Mouse (Mus musculus): ENCODE results near the gene 4921504E06Rik. TPM values are rescaled to one million over a fixed set of nuclear protein-coding genes. Genes with fewer than 3 reads are reported as not detected.

Gene 4921504E06Rik
- not detected in 2 replicates for polyA plus RNA-seq (2014; fragmentation: Nextera tagmentation; extraction: Ambion mirVana)

DNA sequence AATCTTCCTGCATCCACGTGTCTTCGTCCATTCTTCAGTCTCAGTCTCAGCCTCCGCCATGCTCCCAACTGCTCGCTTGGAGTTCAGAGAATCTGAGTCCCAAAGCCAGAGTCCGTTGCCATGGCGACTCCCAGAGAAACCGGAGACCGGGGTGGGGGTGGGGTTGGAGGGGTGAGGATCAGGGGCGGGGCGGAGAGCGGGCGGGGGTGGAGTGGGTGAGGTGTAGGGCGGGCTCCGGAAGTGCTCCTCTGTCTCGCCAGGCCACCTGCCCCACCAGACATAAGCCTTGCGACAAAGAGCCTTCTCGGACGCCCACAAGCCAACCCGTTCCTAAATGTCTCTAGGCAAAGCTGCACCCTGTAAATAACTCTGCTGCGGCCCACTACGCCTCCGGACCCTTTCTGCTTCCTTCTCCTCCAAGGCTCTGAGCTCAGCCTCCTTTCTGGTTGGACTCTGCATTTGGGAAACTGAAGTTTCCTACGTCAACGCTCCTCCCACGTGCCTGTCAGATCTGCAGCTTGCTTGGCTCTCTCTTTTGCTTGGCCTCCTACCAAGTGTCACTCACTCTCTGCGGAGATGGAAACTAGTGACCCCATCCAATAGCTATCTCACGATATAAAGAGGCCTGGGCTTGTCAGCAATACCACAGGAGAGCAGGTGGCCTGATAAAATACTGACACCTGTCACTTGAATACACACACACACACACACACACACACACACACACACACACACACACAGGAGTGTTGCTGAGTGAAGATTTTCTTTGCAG lies at the start of gene 4921504E06Rik:
Gene 4921504E06Rik, minus strand, starts transcription at position 94 of the 772 bp plus-strand sequence.
- no peaks in the 10 kb centered on the region for H3K9me3 ChIP-seq (ENCODE audit: low read depth, low read length)
- H3K4me2 ChIP-seq: peak within 1 kb of the TSS; percentile 66
- WGBS: under 1% methylated on average over 27 of the region's 27 CpGs
- H3K9ac ChIP-seq: 0 out of 2 replicates have a peak within 1 kb of the TSS, but pooled peaks have one; percentile 17
- peak within 1 kb of the TSS; percentile 38 for H3K4me3 ChIP-seq (ENCODE audit: low read depth, low read length)
- ATAC-seq (ENCODE audit: insufficient read depth) (peak; percentile 95), DNase-seq (peak; percentile 90)
- H3K27me3 ChIP-seq (ENCODE audit: insufficient read depth, low read length): no peaks in the 10 kb centered on the region
- no peak for TF ChIP-seq CTCF (IDR thresholded peaks at IDR 0.05; ENCODE audit: low read depth)
- H3K4me1 ChIP-seq (ENCODE audit: insufficient read depth): no peaks in the 10 kb centered on the region
- H3K27ac ChIP-seq (ENCODE audit: low read depth): peak within 1 kb of the TSS; percentile 79
- H3K36me3 ChIP-seq (ENCODE audit: insufficient read depth): no peaks in the 10 kb centered on the region

DNA sequence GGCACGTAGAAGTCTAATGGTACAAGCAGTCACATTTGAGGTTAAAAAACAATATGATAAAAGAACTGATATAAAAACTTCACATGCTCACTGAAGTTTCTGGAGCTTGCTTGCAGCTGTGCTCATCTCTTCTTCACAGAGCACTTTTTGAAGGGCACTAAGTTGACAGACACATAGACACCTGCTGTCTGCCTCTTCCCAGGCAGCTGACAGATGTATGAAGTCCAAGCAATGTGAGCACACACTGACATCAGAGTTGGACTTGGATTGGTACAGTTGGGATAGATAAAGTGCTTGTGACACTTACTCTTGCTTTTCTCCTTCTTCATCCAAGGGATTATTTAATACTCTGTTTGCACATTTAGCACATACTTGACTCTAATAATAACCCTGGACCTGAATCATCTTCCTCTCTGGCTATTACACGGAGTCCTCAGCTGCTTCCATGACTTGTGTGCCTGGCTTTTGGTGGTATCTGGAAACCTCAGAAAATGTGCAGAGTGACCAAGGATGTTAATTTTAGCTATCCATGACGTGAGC lies 47.7 kb upstream of the 4921504E06Rik start:
- DNase-seq: no peak
- no peak for ATAC-seq (ENCODE audit: insufficient read depth)
- no peaks in the 10 kb centered on the region for H3K9me3 ChIP-seq (ENCODE audit: low read depth, low read length)
- H3K27ac ChIP-seq (ENCODE audit: low read depth): no peak overlapping the region
- H3K4me3 ChIP-seq (ENCODE audit: low read depth, low read length): no peak overlapping the region
- WGBS: 67% methylated on average over 3 of the region's 3 CpGs
- H3K36me3 ChIP-seq (ENCODE audit: insufficient read depth): no peaks in the 10 kb centered on the region
- H3K4me1 ChIP-seq (ENCODE audit: insufficient read depth): no peaks in the 10 kb centered on the region
- no peak for TF ChIP-seq CTCF (IDR thresholded peaks at IDR 0.05; ENCODE audit: low read depth)
- H3K9ac ChIP-seq: no peak overlapping the region
- no peaks in the 10 kb centered on the region for H3K27me3 ChIP-seq (ENCODE audit: insufficient read depth, low read length)
- H3K4me2 ChIP-seq: no peak overlapping the region

DNA sequence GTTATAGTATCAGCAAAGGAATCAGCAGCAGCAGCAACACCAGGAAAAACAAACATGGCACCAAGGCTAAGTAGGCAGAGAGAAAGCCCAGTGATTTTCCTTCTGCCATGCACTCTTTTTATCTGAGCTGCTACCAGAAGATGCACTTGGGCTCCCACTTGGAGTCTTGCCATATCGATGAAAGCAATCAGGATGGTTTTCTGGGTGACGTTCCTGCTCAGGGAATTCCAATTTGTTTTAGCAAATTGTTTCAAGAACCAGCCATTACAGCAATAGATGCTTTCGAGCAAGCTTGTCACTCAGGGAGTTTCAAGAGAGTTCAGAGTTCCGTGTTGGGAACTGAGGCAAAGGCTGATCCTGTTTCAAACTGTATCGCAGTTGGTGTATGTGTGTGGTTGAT lies 47.1 kb upstream of the 4921504E06Rik start:
- Histone ChIP-seq H3K9me3 (ENCODE audit: low read depth, low read length) (no peaks in the 10 kb centered on the region), H3K27me3 (ENCODE audit: insufficient read depth, low read length) (no peaks in the 10 kb centered on the region), H3K27ac (ENCODE audit: low read depth) (no peak overlapping the region), H3K9ac (no peak overlapping the region), H3K4me1 (ENCODE audit: insufficient read depth) (no peaks in the 10 kb centered on the region), H3K4me3 (ENCODE audit: low read depth, low read length) (no peak overlapping the region), H3K36me3 (ENCODE audit: insufficient read depth) (no peaks in the 10 kb centered on the region), H3K4me2 (no peak overlapping the region)
- ATAC-seq (ENCODE audit: insufficient read depth) (no peak), DNase-seq (no peak)
- no peak for TF ChIP-seq CTCF (IDR thresholded peaks at IDR 0.05; ENCODE audit: low read depth)
- 81% methylated on average over 5 of the region's 5 CpGs for WGBS

GRCm38 (mm10) chr2:19599801-19600200 lies 46.1 kb upstream of the 4921504E06Rik start:
- Histone ChIP-seq H3K27me3 (ENCODE audit: insufficient read depth, low read length) (no peaks in the 10 kb centered on the region), H3K4me2 (no peak overlapping the region), H3K36me3 (ENCODE audit: insufficient read depth) (no peaks in the 10 kb centered on the region), H3K4me1 (ENCODE audit: insufficient read depth) (no peaks in the 10 kb centered on the region), H3K27ac (ENCODE audit: low read depth) (no peak overlapping the region), H3K9ac (no peak overlapping the region), H3K4me3 (ENCODE audit: low read depth, low read length) (no peak overlapping the region), H3K9me3 (ENCODE audit: low read depth, low read length) (no peaks in the 10 kb centered on the region)
- ATAC-seq (ENCODE audit: insufficient read depth) (no peak), DNase-seq (no peak)
- TF ChIP-seq CTCF (IDR thresholded peaks at IDR 0.05; ENCODE audit: low read depth): no peak
- 52% methylated on average over 5 of the region's 5 CpGs for WGBS

- Histone ChIP-seq H3K4me3 (ENCODE audit: low read depth, low read length) (no peak overlapping the region), H3K27ac (ENCODE audit: low read depth) (no peak overlapping the region), H3K4me2 (no peak overlapping the region), H3K9ac (no peak overlapping the region), H3K36me3 (ENCODE audit: insufficient read depth) (no peaks in the 10 kb centered on the region), H3K9me3 (ENCODE audit: low read depth, low read length) (no peaks in the 10 kb centered on the region), H3K27me3 (ENCODE audit: insufficient read depth, low read length) (no peaks in the 10 kb centered on the region), H3K4me1 (ENCODE audit: insufficient read depth) (no peaks in the 10 kb centered on the region)
- ATAC-seq (ENCODE audit: insufficient read depth): no peak
- DNase-seq: no peak
- no peak for TF ChIP-seq CTCF (IDR thresholded peaks at IDR 0.05; ENCODE audit: low read depth)
Measured at GRCm38 (mm10) chr2:19596988-19597387, 43.3 kb upstream of the 4921504E06Rik start.

GRCm38 (mm10) chr2:19596426-19596825 lies 42.7 kb upstream of the 4921504E06Rik start:
- no peak for DNase-seq
- Histone ChIP-seq H3K4me2 (no peak overlapping the region), H3K27me3 (ENCODE audit: insufficient read depth, low read length) (no peaks in the 10 kb centered on the region), H3K27ac (ENCODE audit: low read depth) (no peak overlapping the region), H3K9me3 (ENCODE audit: low read depth, low read length) (no peaks in the 10 kb centered on the region), H3K36me3 (ENCODE audit: insufficient read depth) (no peaks in the 10 kb centered on the region), H3K9ac (no peak overlapping the region), H3K4me1 (ENCODE audit: insufficient read depth) (no peaks in the 10 kb centered on the region), H3K4me3 (ENCODE audit: low read depth, low read length) (no peak overlapping the region)
- TF ChIP-seq CTCF (IDR thresholded peaks at IDR 0.05; ENCODE audit: low read depth): no peak
- 64% methylated on average over 2 of the region's 2 CpGs for WGBS
- ATAC-seq (ENCODE audit: insufficient read depth): no peak

DNA sequence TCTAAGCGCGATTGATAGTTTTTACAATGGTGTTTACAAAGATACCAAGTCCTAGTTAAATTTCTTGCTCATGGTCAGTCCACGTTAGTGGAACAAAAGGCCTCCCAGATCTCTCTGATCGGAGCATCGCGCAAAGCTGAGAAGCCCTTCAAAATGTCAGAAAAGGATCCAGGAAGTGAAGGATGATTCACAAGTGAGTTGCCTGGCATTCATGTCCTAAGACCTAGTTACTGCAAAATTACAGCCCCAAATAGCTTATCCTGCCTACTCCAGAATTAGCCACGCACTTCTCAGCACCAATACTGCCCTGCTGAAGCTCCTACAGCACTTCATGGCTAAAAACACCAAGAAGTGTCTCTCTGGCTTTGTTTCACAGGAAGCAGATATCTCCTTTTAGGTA lies 41.1 kb upstream of the 4921504E06Rik start:
- DNase-seq (no peak), ATAC-seq (ENCODE audit: insufficient read depth) (no peak)
- no peak overlapping the region for H3K4me2 ChIP-seq
- H3K27ac ChIP-seq (ENCODE audit: low read depth): no peak overlapping the region
- no peaks in the 10 kb centered on the region for H3K4me1 ChIP-seq (ENCODE audit: insufficient read depth)
- no peaks in the 10 kb centered on the region for H3K9me3 ChIP-seq (ENCODE audit: low read depth, low read length)
- no peak for TF ChIP-seq CTCF (IDR thresholded peaks at IDR 0.05; ENCODE audit: low read depth)
- H3K9ac ChIP-seq: no peak overlapping the region
- no peak overlapping the region for H3K4me3 ChIP-seq (ENCODE audit: low read depth, low read length)
- 82% methylated on average over 7 of the region's 7 CpGs for WGBS
- H3K36me3 ChIP-seq (ENCODE audit: insufficient read depth): no peaks in the 10 kb centered on the region
- no peaks in the 10 kb centered on the region for H3K27me3 ChIP-seq (ENCODE audit: insufficient read depth, low read length)

Measured in lung, embryonic 14.5 days (tissue).